ENCODE assay signal across 8 mouse cellular contexts in the genomic region with DNA sequence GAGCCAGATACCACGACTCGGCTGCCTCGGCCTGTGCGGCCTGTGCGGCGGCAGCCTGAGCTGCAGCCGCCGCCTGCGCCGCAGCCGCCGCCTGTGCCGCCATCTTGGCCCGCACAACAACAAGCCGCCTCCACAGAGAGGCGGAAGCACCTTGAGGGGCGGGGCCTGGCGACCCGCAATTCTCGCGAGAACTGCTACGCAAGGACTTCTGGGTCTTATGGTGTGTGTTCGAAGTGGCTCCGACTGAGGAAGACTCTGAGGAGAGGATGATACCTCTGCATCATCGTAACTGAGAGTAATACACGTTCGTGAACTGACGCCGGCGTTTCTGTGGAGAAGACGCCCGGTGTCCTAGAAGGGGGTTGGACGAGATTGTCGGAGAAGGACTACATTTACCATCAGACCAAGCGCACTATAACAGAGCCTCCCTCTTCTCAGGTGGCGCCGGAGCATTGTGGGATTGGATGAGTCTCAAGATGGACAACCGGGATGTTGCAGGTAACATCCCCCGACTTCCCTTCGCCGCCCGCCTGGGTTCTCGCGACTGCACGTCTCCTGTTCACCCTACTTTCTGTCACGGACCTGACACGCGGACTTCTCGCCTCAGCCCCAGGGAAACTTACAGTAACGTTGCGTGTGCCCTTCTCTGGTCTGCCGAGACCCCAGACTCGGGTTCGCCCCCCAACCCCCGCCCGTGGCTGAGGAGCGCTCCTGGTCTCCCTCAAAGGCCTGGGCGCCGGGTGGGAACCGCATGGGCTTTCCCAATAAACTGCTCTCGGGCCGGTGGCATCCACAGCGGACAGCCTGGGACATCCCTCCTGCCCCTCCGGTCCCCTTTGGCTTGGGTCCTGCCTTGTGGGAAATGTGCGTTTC. TPM values are rescaled to one million over a fixed set of nuclear protein-coding genes. Genes with fewer than 3 reads are reported as not detected.
A peak's percentile ranks its signal among the peaks of the same experiment; 100 is the strongest.
DNase-seq lines count a peak whose midpoint lies in the region; ATAC-seq lines count a peak whose summit lies in the region.

A gene (minus strand): TSS at position 152 of the 873 bp plus-strand sequence.
A gene (plus strand): TSS at position 231 of the 873 bp plus-strand sequence.

- H3K9me3 ChIP-seq in intestine, embryonic 14.5 days (ENCODE audit: control insufficient read depth, low read length) = no peaks in the 10 kb centered on the region

- peak within 1 kb of the TSS; percentile 95 for H3K4me2 ChIP-seq in intestine, embryonic 14.5 days (ENCODE audit: low read length)

- peak; percentile 95 for DNase-seq in adrenal gland, adult 18-20 months (ENCODE audit: low spot score in 2 of 2)
- peak; percentile 97 for DNase-seq in embryo, embryonic 11 days
- DNase-seq in gastrocnemius, postnatal 25 days = peak; percentile 93
- peak; percentile 99 for DNase-seq in intestine, embryonic 14.5 days (ENCODE audit: low spot score)
- DNase-seq in left cerebral cortex, postnatal 14 days (ENCODE audit: low spot score in 2 of 2) = peak; percentile 94 to 97
- peak; percentile 98 for DNase-seq in mesoderm, embryonic 11.5 days (ENCODE audit: low read depth, low spot score)
- peak; percentile 89 for DNase-seq in right cerebral cortex, postnatal 36 days (ENCODE audit: low spot score in 2 of 2)
- DNase-seq in yolk sac, embryonic 10.5 days (ENCODE audit: low spot score) = peak; percentile 97

- peak within 1 kb of the TSS; percentile 78 for H3K27ac ChIP-seq in intestine, embryonic 14.5 days (ENCODE audit: low read depth)

- H3K4me1 ChIP-seq in intestine, embryonic 14.5 days (replicated peaks; ENCODE audit: control insufficient read depth, insufficient read depth, low read length) = peaks cover 26% of the 10 kb centered on the region

- peaks cover 7% of the 10 kb centered on the region; the same call in 1 of the 2 replicates for H3K36me3 ChIP-seq in intestine, embryonic 14.5 days (ENCODE audit: control insufficient read depth, insufficient read depth, low read length)

- peak within 1 kb of the TSS; percentile 97 for H3K9ac ChIP-seq in intestine, embryonic 14.5 days (ENCODE audit: low read length)

- H3K4me3 ChIP-seq in intestine, embryonic 14.5 days (ENCODE audit: low read depth, low read length) = peak within 1 kb of the TSS; percentile 100

- ATAC-seq in intestine, embryonic 14.5 days (replicated peaks; ENCODE audit: low FRiP score, low TSS enrichment, low read depth) = peak; percentile 97

- no peaks in the 10 kb centered on the region for H3K27me3 ChIP-seq in intestine, embryonic 14.5 days (replicated peaks; ENCODE audit: control insufficient read depth, insufficient read depth, low read length)

- WGBS in intestine, embryonic 14.5 days = under 1% methylated on average over 65 of the region's 65 CpGs

- intact Hi-C loops in left cerebral cortex, postnatal 14 days (cut with DNase I) = no loop called here

RNA-seq across cellular contexts. Expression of the first gene that starts in this region (rescaled TPM):
- 10 to 100 TPM; 48.8 to 55.7 TPM for total RNA-seq in adrenal gland, adult 18-20 months (2021)
- 10 to 100 TPM; 24.5 to 25.1 TPM for total RNA-seq in gastrocnemius, postnatal 25 days (2021)
- 46.9 and 54.5 TPM in 2 replicates for polyA plus RNA-seq in intestine, embryonic 14.5 days (2014; fragmentation: Nextera tagmentation; extraction: Ambion mirVana)
- 10 to 100 TPM; 82.8 to 83.3 TPM for total RNA-seq in left cerebral cortex, postnatal 14 days (2021)

RNA-seq across cellular contexts. Expression of the second gene that starts in this region (rescaled TPM):
- total RNA-seq in adrenal gland, adult 18-20 months (2021) = 10 to 100 TPM; 25.8 to 27.9 TPM
- total RNA-seq in gastrocnemius, postnatal 25 days (2021) = 10 to 100 TPM; 13.1 to 15.5 TPM
- 34.2 and 34.4 TPM in 2 replicates for polyA plus RNA-seq in intestine, embryonic 14.5 days (2014; fragmentation: Nextera tagmentation; extraction: Ambion mirVana)
- 10 to 100 TPM; 47.7 to 52.0 TPM for total RNA-seq in left cerebral cortex, postnatal 14 days (2021)

Comparison
In these comparisons a context has a peak if more than half of its experiments do, and no peak if none do; other contexts are left out.
1. Peak in every context shown above with its lines: DNase-seq, ATAC-seq, H3K4me3 ChIP-seq and H3K27ac ChIP-seq.